In the genomic region with DNA sequence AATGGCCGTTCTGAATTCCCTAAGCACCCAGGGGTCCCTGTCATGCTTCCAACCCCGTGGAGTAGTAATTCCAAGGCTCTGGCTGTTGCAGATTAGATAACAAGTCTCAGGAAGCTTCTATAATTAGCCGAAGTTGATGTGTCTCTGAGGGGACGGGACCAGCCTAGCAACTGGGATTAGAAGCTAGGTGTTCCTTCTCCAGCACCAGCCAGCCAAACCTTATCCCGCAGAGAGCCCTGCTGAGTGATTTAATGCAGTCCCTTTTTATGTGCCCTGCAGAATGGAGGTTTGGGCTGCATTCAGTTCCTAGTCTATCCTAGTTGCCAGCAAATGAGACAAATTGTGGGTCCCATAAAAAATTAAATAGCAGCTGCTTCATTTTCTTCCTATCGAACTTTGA, we compare ENCODE assay signal across 20 mouse cellular contexts. TPM values are rescaled to one million over a fixed set of nuclear protein-coding genes. Genes with fewer than 3 reads are reported as not detected.
DNase-seq lines count a peak whose midpoint lies in the region; ATAC-seq lines count a peak whose summit lies in the region.
"Had no signal": no experiment of that assay in that cellular context is flagged by ENCODE, and none has a peak within 500 bp of the region (broad histone marks: within the 10 kb centered on the region; RNA-seq: fewer than 3 reads in every experiment).

No protein-coding gene starts in this region.

- peaks cover 45% of the 10 kb centered on the region for H3K4me1 ChIP-seq in heart, embryonic 13.5 days
- no peaks in the 10 kb centered on the region for H3K4me1 ChIP-seq in midbrain, embryonic 11.5 days (ENCODE audit: control insufficient read depth, insufficient read depth, low read length)
- H3K4me1 ChIP-seq in midbrain, embryonic 10.5 days: peaks cover 27% of the 10 kb centered on the region
- H3K4me1 ChIP-seq in midbrain, embryonic 13.5 days (replicated peaks): peaks cover 26% of the 10 kb centered on the region
- H3K4me1 ChIP-seq: liver, embryonic 15.5 days had no signal

- 0 out of 2 replicates have a peak, but pooled peaks have one; percentile 45 for ATAC-seq in heart, embryonic 13.5 days (ENCODE audit: extremely low read depth, insufficient number of reproducible peaks, low FRiP score, low TSS enrichment)
- no peak for ATAC-seq in midbrain, embryonic 11.5 days (ENCODE audit: low FRiP score)
- ATAC-seq in midbrain, embryonic 13.5 days: no peak
- ATAC-seq: forebrain, postnatal 0 days; intestine, postnatal 0 days had no signal

- no peaks in the 10 kb centered on the region for H3K27me3 ChIP-seq in heart, embryonic 13.5 days (replicated peaks)
- no peaks in the 10 kb centered on the region for H3K27me3 ChIP-seq in midbrain, embryonic 11.5 days (ENCODE audit: control insufficient read depth, insufficient read depth, low read length)
- no peaks in the 10 kb centered on the region for H3K27me3 ChIP-seq in midbrain, embryonic 10.5 days (ENCODE audit: low read depth, poor library complexity, severe bottlenecking)
- no peaks in the 10 kb centered on the region for H3K27me3 ChIP-seq in midbrain, embryonic 13.5 days
- H3K27me3 ChIP-seq: embryonic facial prominence, embryonic 12.5 days; liver, embryonic 15.5 days had no signal

- no peak overlapping the region for H3K4me3 ChIP-seq in heart, embryonic 13.5 days
- no peak overlapping the region for H3K4me3 ChIP-seq in midbrain, embryonic 11.5 days (ENCODE audit: low read depth, low read length)
- no peak overlapping the region for H3K4me3 ChIP-seq in midbrain, embryonic 10.5 days
- no peak overlapping the region for H3K4me3 ChIP-seq in midbrain, embryonic 13.5 days (replicated peaks)
- H3K4me3 ChIP-seq: embryonic facial prominence, embryonic 12.5 days; left cerebral cortex, adult 2 months; limb, embryonic 13.5 days; liver, embryonic 15.5 days; megakaryocyte, embryonic 14.5 days had no signal

- H3K36me3 ChIP-seq in heart, embryonic 13.5 days: no peaks in the 10 kb centered on the region
- no peaks in the 10 kb centered on the region for H3K36me3 ChIP-seq in midbrain, embryonic 11.5 days (ENCODE audit: control insufficient read depth, insufficient read depth, low read length)
- 0 out of 2 replicates have a peak, but pooled peaks cover under 1% of the 10 kb centered on the region for H3K36me3 ChIP-seq in midbrain, embryonic 10.5 days
- no peaks in the 10 kb centered on the region for H3K36me3 ChIP-seq in midbrain, embryonic 13.5 days
- H3K36me3 ChIP-seq: embryonic facial prominence, embryonic 12.5 days; limb, embryonic 13.5 days; liver, embryonic 15.5 days had no signal

- peak overlapping the region; percentile 50 for H3K27ac ChIP-seq in heart, embryonic 13.5 days (replicated peaks)
- no peak overlapping the region for H3K27ac ChIP-seq in midbrain, embryonic 11.5 days (ENCODE audit: low read depth, low read length)
- no peak overlapping the region for H3K27ac ChIP-seq in midbrain, embryonic 10.5 days (replicated peaks)
- peak overlapping the region; percentile 48; the same call in 1 of the 2 replicates for H3K27ac ChIP-seq in midbrain, embryonic 13.5 days
- H3K27ac ChIP-seq: embryonic facial prominence, embryonic 12.5 days; left cerebral cortex, adult 2 months; limb, embryonic 13.5 days; liver, embryonic 15.5 days had no signal

- DNase-seq in heart, adult 18-20 months: no peak
- DNase-seq in midbrain, embryonic 11.5 days (ENCODE audit: low spot score, missing footprints): peak; percentile 75
- DNase-seq in midbrain, embryonic 10.5 days (ENCODE audit: low spot score): no peak
- DNase-seq in thymus, postnatal 0 days (ENCODE audit: low spot score): no peak
- no peak for DNase-seq in lung, adult 18-20 months
- DNase-seq: adrenal gland, postnatal 25 days; cerebellum, adult 8-10 months; forebrain, postnatal 0 days; kidney, postnatal 10 days; lung, postnatal 10 days; spleen, adult 18-20 months; thymus, adult 18-20 months had no signal

- 13% methylated on average over 6 of the region's 6 CpGs for WGBS in heart, embryonic 13.5 days
- WGBS in midbrain, embryonic 11.5 days: 27% methylated on average over 6 of the region's 6 CpGs
- WGBS in midbrain, embryonic 10.5 days: 29% methylated on average over 6 of the region's 6 CpGs
- WGBS in midbrain, embryonic 13.5 days: 19% methylated on average over 6 of the region's 6 CpGs

- H3K4me2 ChIP-seq in heart, embryonic 13.5 days: peak overlapping the region; percentile 36
- no peak overlapping the region for H3K4me2 ChIP-seq in midbrain, embryonic 11.5 days
- no peak overlapping the region for H3K4me2 ChIP-seq in midbrain, embryonic 13.5 days (replicated peaks)
- H3K4me2 ChIP-seq: embryonic facial prominence, embryonic 12.5 days; limb, embryonic 13.5 days; liver, embryonic 15.5 days had no signal

- no peak overlapping the region for H3K9ac ChIP-seq in heart, embryonic 13.5 days
- H3K9ac ChIP-seq in midbrain, embryonic 11.5 days (ENCODE audit: low read length): no peak overlapping the region
- no peak overlapping the region for H3K9ac ChIP-seq in midbrain, embryonic 13.5 days (replicated peaks)
- H3K9ac ChIP-seq: embryonic facial prominence, embryonic 12.5 days; forebrain, postnatal 0 days; limb, embryonic 13.5 days; liver, embryonic 15.5 days had no signal

- no peaks in the 10 kb centered on the region for H3K9me3 ChIP-seq in heart, embryonic 13.5 days
- H3K9me3 ChIP-seq in midbrain, embryonic 11.5 days (ENCODE audit: control insufficient read depth, low read length): no peaks in the 10 kb centered on the region
- H3K9me3 ChIP-seq in midbrain, embryonic 10.5 days (replicated peaks): peaks cover 9% of the 10 kb centered on the region; the same call in 1 of the 2 replicates
- no peaks in the 10 kb centered on the region for H3K9me3 ChIP-seq in midbrain, embryonic 13.5 days
- H3K9me3 ChIP-seq: embryonic facial prominence, embryonic 12.5 days; limb, embryonic 13.5 days; liver, embryonic 15.5 days had no signal

RNA-seq across cellular contexts. Expression of gene Susd4, which starts 54.0 kb away (rescaled TPM):
- 4.9 and 5.5 TPM in 2 replicates for polyA plus RNA-seq in heart, embryonic 13.5 days (2015; fragmentation: Nextera tagmentation; extraction: Ambion mirVana)
- total RNA-seq in heart, adult 18-20 months (2021): under 1 TPM; 0.37 to 0.57 TPM
- 22.4 and 23.0 TPM in 2 replicates for polyA plus RNA-seq in midbrain, embryonic 11.5 days (2014; fragmentation: Nextera tagmentation; extraction: Ambion mirVana)
- polyA plus RNA-seq in midbrain, embryonic 10.5 days (2016; fragmentation: Nextera tagmentation; extraction: Ambion mirVana): 16.5 and 19.9 TPM in 2 replicates
- 49.0 and 53.3 TPM in 2 replicates for polyA plus RNA-seq in midbrain, embryonic 13.5 days (2015; fragmentation: Nextera tagmentation; extraction: Ambion mirVana)
- polyA plus RNA-seq in thymus, postnatal 0 days (2015; fragmentation: Nextera tagmentation; extraction: Ambion mirVana): 9.3 and 9.6 TPM in 2 replicates

Comparison
In these comparisons a context has a peak if more than half of its experiments do, and no peak if none do; other contexts are left out.
1. H3K27ac ChIP-seq: peak in heart, embryonic 13.5 days (single experiment) and midbrain, embryonic 13.5 days (single experiment); none in midbrain, embryonic 11.5 days (single experiment) and midbrain, embryonic 10.5 days (single experiment).